Mouse (Mus musculus) olfactory bulb, adult 2 months (tissue): ENCODE data around the gene Cd5l.

ENCODE experiments used
- CTCF ChIP-seq: fragments of 200-500 bp; IDR thresholded peaks from 2 replicates; pipeline ENCODE4 v1.5.1; 2012; ENCODE audit warnings: low read depth, mild to moderate bottlenecking, low read length, moderate library complexity; ENCODE audit not compliant: insufficient read depth
- POLR2A ChIP-seq: fragments of 200-500 bp; IDR thresholded peaks from 2 replicates; pipeline ENCODE4 v1.6.1; 2012; ENCODE audit warnings: mild to moderate bottlenecking, low read depth, low read length, moderate library complexity; ENCODE audit not compliant: insufficient read depth

DNA sequence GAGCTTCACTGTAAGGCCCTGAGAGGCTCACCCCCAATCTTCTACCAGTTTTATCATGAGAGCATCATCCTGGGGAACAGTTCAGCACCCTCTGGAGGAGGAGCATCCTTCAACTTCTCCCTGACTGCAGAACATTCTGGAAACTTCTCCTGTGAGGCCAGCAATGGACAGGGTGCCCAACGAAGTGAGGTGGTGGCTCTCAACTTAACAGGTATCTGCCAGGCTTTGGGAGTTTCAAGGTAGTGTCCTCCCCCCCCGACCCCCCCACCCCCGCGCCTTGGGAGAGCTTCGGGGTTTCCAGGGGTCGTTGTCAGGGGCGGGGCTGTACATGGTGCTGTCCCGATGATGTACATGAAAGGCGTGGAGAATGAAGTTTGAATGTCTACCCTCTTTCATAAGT, 27.4 kb downstream of the Cd5l start:
- TF ChIP-seq CTCF (no peak), POLR2A (no peak)
